Mouse (Mus musculus) embryonic facial prominence, embryonic 14.5 days (tissue): ENCODE measurements around the gene Cherp. TPM values are rescaled to one million over a fixed set of nuclear protein-coding genes. Genes with fewer than 3 reads are reported as not detected.

ENCODE experiments used
- ATAC-seq: fragments of 200-750 bp; cut with Nextera tagmentation; 2 replicates; pipeline ENCODE4 v1.8.0; 2017; ENCODE audit warnings: low read depth, moderate number of reproducible peaks, moderate TSS enrichment
- DNase-seq: peaks from one replicate; pipeline ENCODE4 v3.0.0-alpha.2; 2015; ENCODE audit warnings: low spot score
- H3K27ac ChIP-seq: fragments of 300-500 bp; sonication (generic); replicated peaks from 2 replicates; pipeline ENCODE4 v1.5.1; 2014; ENCODE audit warnings: low read depth, mild to moderate bottlenecking, low read length, moderate library complexity
- H3K27me3 ChIP-seq: fragments of 300-500 bp; sonication (generic); replicated peaks from 2 replicates; pipeline ENCODE4 v1.6.1; 2014; ENCODE audit warnings: low read length; ENCODE audit not compliant: control insufficient read depth, insufficient read depth
- H3K36me3 ChIP-seq: fragments of 300-500 bp; sonication (generic); 2 replicates; pipeline ENCODE4 v1.6.1; 2014; ENCODE audit warnings: low read length, mixed read lengths; ENCODE audit not compliant: control insufficient read depth, insufficient read depth
- H3K4me1 ChIP-seq: fragments of 300-500 bp; sonication (generic); 2 replicates; pipeline ENCODE4 v1.6.1; 2014; ENCODE audit warnings: antibody characterized with exemption, low read length; ENCODE audit not compliant: control insufficient read depth, insufficient read depth
- H3K4me2 ChIP-seq: fragments of 300-500 bp; sonication (generic); 2 replicates; pipeline ENCODE4 v1.6.1; 2014; ENCODE audit warnings: low read depth, mild to moderate bottlenecking, low read length, moderate library complexity, mixed read lengths
- H3K4me3 ChIP-seq: fragments of 300-500 bp; sonication (generic); 2 replicates; pipeline ENCODE4 v1.5.1; 2014; ENCODE audit warnings: low read depth, mild to moderate bottlenecking, low read length
- H3K9ac ChIP-seq: fragments of 300-500 bp; sonication (generic); 2 replicates; pipeline ENCODE4 v1.6.1; 2014; ENCODE audit warnings: low read depth, mild to moderate bottlenecking, low read length, moderate library complexity, mixed read lengths
- H3K9me3 ChIP-seq: fragments of 300-500 bp; sonication (generic); 2 replicates; pipeline ENCODE4 v1.6.1; 2016; ENCODE audit warnings: low read length; ENCODE audit not compliant: control insufficient read depth
- WGBS: fragments of 180-500 bp; shearing (Covaris S2); extraction: QIAGEN DNeasy Blood & Tissue Kit; methylation state at CpG from one replicate; pipeline ENCODE4 v1.1.7; 2014; 5-methylcytosine and 5-hydroxymethylcytosine counted together
- polyA plus RNA-seq: library from polyadenylated mRNA; unstranded; fragments of >200 nt; fragmentation: Nextera tagmentation; extraction: Ambion mirVana; gene quantifications from 2 replicates; pipeline ENCODE4 v1.2.1, GENCODE M21; 2014

The Cherp gene
- 57.4 and 57.9 TPM in 2 replicates for polyA plus RNA-seq

DNA sequence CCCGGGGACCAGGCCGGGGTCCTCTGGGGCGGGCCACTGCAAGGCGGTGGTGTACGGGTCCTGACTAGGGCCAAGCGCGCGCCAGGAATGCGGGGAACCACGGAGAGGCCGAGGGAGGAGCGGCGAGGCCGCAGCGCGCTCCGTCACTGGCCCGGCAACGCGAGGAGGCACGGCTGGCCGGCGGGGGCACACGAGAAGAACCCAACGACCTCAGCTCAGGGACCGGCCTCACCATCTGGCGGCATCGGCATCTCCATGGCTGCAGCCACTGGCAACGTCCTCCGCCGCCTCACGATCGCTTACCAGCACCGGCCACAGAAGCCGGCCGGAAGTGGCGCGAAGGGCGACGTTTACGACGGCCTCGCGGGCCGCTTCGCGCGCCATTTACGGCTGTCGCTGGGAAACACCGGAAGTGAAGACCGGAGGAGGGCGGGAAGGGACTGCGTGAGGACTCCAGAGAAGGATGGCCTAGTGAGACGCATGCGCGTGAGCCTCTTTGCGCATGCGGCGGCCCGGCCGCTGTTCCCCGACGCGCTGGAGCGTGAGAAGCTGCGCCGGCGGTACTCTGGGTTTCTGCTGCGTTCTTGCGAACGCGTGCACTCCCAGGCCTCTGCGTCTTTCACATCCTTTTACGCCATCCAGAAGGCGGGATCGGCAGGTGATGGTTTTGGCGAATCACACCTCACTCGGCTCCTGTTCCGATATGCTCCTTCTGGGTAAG, at the start of gene Cherp:
TSS of gene Cherp (minus strand) at position 401 of the 721 bp plus-strand sequence.
- 0 out of 2 replicates have a peak, but pooled peaks cover 2% of the 10 kb centered on the region for H3K9me3 ChIP-seq
- DNase-seq (peak; percentile 99), ATAC-seq (peak; percentile 98)
- H3K27me3 ChIP-seq, result no peaks in the 10 kb centered on the region
- peak within 1 kb of the TSS; percentile 85 for H3K9ac ChIP-seq
- H3K4me3 ChIP-seq, result peak within 1 kb of the TSS; percentile 96
- H3K27ac ChIP-seq, result peak within 1 kb of the TSS; percentile 94
- H3K4me2 ChIP-seq, result peak within 1 kb of the TSS; percentile 96
- WGBS, result 0% methylated on average over 39 of the region's 80 CpGs
- peaks cover 41% of the 10 kb centered on the region for H3K36me3 ChIP-seq
- H3K4me1 ChIP-seq, result peaks cover 7% of the 10 kb centered on the region

DNA sequence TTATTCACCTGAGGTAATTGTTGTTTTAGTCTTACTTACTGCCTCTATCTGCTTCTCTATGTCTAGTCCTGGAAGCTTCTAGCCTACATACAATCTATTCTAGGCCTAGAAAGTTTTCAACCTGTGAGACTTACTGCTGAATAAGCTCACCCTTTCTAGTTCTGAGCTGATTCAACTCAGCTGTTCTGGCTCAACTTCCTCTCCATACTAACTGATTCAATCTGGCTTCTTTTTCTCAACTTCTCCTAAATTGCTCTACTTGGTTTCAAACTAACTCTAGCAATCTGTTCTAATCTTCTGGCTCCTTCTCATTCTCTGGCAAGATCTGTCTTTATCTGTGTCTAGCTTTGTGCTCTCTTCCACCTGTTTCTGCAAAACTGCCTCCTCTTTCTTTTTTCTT, 46.9 kb upstream of the Cherp start:
- Histone ChIP-seq H3K27me3 (no peaks in the 10 kb centered on the region), H3K9ac (no peak overlapping the region), H3K4me2 (no peak overlapping the region), H3K27ac (no peak overlapping the region), H3K9me3 (no peaks in the 10 kb centered on the region), H3K4me3 (no peak overlapping the region), H3K36me3 (0 out of 2 replicates have a peak, but pooled peaks cover 4% of the 10 kb centered on the region), H3K4me1 (no peaks in the 10 kb centered on the region)
- DNase-seq, result no peak
- ATAC-seq, result no peak

DNA sequence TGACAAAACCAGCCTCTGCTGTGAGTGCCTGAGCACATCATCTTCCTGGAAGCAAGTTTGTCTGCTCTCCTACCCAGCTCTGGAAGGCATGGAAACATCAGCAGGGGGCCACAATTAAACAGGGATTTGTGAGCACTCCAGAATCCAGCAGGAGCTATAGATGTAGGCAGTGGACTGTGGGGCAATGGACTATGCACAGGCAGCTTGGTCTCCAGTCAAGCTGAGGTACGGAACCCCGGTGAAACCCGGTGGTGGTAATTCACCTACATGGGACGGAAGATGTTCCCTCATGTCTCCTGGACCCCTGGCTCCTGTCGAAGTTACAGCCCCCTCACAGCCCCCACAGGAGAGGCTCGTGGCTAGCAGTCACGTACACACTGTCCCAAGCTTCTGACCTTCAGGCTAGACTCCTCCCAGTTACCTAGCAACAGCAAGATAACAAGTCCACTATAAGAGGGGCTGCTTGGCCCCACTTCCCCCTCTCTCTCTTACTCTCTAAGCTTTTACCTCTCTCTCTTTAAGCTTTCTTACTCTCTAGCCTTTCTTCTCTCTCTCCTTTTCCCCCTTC, 42.5 kb upstream of the Cherp start:
- 76% methylated on average over 6 of the region's 7 CpGs for WGBS
- DNase-seq (no peak), ATAC-seq (no peak)
- Histone ChIP-seq H3K27me3 (no peaks in the 10 kb centered on the region), H3K9me3 (no peaks in the 10 kb centered on the region), H3K4me2 (no peak overlapping the region), H3K4me3 (no peak overlapping the region), H3K4me1 (no peaks in the 10 kb centered on the region), H3K36me3 (peaks cover 6% of the 10 kb centered on the region; the same call in 1 of the 2 replicates), H3K27ac (no peak overlapping the region), H3K9ac (no peak overlapping the region)

DNA sequence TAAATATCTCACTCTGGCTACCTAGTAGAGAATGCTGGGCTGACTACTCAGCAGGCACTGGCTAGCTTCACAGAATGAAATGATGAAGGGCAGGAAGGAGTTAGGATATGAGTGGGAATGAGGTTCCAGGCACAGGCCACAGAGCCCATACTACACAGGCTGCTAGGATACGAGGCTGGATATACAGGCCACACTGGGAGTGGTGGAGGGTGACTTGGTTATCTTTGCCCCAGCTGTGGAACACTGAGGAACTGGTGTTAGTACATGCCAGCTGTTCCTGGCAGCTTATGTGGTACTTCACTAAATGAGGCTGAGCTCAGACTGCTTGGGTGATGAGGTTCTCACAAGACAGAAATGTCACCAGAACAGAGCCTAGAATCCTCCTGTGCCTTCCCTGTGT, 38.1 kb upstream of the Cherp start:
- 79% methylated on average over 1 of the region's 1 CpGs for WGBS
- Histone ChIP-seq H3K9me3 (no peaks in the 10 kb centered on the region), H3K4me1 (0 out of 2 replicates have a peak, but pooled peaks cover 4% of the 10 kb centered on the region), H3K27ac (no peak overlapping the region), H3K36me3 (peaks cover 2% of the 10 kb centered on the region; the same call in 1 of the 2 replicates), H3K27me3 (no peaks in the 10 kb centered on the region), H3K4me2 (no peak overlapping the region), H3K9ac (no peak overlapping the region), H3K4me3 (no peak overlapping the region)
- no peak for ATAC-seq
- DNase-seq, result no peak

DNA sequence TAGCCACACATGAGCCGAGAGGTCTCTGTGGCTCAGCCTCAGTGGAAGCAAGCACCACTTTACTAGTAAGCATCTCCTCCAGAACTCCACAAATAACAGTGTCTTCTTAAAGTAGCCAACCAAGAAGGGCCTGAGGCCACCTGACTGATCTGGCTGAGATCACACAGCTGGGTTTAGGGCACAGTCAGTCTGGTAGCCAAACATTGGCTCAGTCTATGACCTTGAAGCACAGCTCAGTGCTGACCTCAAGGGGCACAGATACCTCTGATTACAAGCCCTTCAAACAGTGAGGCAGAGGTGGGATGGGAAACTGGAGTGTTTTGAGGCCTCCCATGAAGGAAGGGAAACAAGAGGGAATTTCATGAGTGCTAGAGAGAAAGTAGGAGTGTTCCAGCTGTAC, 37.6 kb upstream of the Cherp start:
- H3K36me3 ChIP-seq, result peaks cover 2% of the 10 kb centered on the region; the same call in 1 of the 2 replicates
- H3K4me3 ChIP-seq, result no peak overlapping the region
- no peak overlapping the region for H3K9ac ChIP-seq
- H3K4me1 ChIP-seq, result 0 out of 2 replicates have a peak, but pooled peaks cover 4% of the 10 kb centered on the region
- no peaks in the 10 kb centered on the region for H3K27me3 ChIP-seq
- no peak for ATAC-seq
- no peak overlapping the region for H3K27ac ChIP-seq
- WGBS, result 88% methylated on average over 1 of the region's 1 CpGs
- H3K9me3 ChIP-seq, result no peaks in the 10 kb centered on the region
- no peak for DNase-seq
- no peak overlapping the region for H3K4me2 ChIP-seq

DNA sequence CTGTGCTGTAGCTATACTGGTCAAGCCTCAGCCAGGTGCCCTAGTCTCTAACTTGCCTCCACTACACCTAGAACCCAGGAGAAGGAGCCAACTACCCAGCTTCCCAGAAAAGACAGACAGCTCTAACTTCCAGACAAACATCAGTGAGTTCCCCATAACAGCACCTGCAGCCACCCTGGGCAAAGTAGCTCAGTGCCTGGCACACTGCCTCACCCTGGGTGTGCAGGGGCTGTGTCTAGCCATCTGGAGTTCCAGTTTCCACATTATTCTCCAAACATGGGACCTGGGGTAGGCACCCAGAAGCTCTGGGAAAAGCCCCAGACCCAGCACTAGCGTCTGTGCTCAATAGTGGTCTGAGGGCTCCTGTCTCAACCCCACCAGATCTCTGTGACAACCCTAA, 32.5 kb upstream of the Cherp start:
- no peak for ATAC-seq

DNA sequence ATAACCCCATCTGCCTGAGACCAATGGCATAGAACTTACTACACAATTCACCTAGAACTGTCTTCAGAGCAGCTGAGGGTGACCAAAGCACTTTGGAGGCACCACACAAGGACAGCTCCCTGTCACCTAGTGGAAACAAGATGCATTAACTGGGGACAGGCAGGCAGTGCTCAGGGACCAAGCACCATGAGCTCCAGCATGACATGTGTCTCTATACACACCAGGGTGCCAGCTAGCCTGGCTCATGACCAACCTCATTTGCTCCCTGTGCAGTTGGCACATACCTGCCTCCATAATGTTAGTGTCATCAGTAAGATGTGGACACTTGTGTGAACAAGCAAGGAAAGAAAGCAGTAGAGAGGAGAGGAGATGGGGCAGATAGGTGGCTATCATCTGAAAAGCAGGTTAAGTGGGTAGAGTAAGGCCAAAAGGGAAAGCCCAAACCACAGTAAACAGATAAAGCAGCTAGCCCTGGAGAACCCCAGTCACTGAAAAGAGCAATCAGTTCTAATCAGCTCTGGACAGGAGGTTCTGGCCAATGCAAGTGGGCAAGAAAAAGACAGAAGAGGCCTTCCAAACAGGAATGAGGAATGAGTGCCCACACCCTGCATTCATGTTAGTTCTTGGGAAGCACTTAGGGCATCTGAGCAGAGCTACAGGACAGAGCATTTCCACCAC, 29.8 kb upstream of the Cherp start:
- DNase-seq (no peak), ATAC-seq (no peak)
- Histone ChIP-seq H3K9ac (no peak overlapping the region), H3K4me3 (no peak overlapping the region), H3K27ac (no peak overlapping the region), H3K27me3 (no peaks in the 10 kb centered on the region), H3K36me3 (no peaks in the 10 kb centered on the region), H3K9me3 (no peaks in the 10 kb centered on the region), H3K4me2 (no peak overlapping the region), H3K4me1 (no peaks in the 10 kb centered on the region)

More for the DNA sequence above, 32.5 kb upstream of the Cherp start:
- 0 out of 2 replicates have a peak, but pooled peaks cover 4% of the 10 kb centered on the region for H3K4me1 ChIP-seq
- DNase-seq, result no peak
- no peak overlapping the region for H3K27ac ChIP-seq
- WGBS, result 67% methylated on average over 1 of the region's 1 CpGs
- H3K36me3 ChIP-seq, result no peaks in the 10 kb centered on the region
- no peak overlapping the region for H3K9ac ChIP-seq
- H3K27me3 ChIP-seq, result no peaks in the 10 kb centered on the region
- no peak overlapping the region for H3K4me3 ChIP-seq
- H3K9me3 ChIP-seq, result no peaks in the 10 kb centered on the region
- H3K4me2 ChIP-seq, result no peak overlapping the region

DNA sequence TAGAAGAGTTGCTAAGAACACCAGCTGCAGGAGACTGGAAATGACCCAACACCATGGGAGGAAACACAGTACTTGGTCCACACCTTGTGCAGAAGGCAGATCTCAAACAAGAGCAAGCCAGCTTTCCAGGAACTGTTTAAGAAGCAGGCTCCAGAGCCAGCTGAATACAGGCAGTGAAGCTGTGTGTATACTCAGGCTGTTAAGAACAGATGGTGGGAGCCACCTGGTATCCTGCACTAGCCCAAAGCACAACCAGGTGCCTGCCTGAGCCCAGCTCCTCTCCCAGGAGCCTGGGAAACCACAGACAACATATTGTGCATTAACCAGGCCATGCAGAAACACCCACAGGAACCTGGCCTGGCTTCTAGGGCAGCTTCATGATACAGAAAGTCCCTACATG, 29.1 kb upstream of the Cherp start:
- Histone ChIP-seq H3K4me3 (no peak overlapping the region), H3K4me1 (no peaks in the 10 kb centered on the region), H3K4me2 (no peak overlapping the region), H3K36me3 (no peaks in the 10 kb centered on the region), H3K27ac (no peak overlapping the region), H3K9ac (no peak overlapping the region), H3K9me3 (no peaks in the 10 kb centered on the region), H3K27me3 (no peaks in the 10 kb centered on the region)
- ATAC-seq (peak; percentile 61; the same call in 1 of the 2 replicates), DNase-seq (no peak)
